Mouse (Mus musculus): ENCODE results near the gene Adamts6. TPM values are rescaled to one million over a fixed set of nuclear protein-coding genes. Genes with fewer than 3 reads are reported as not detected.

The Adamts6 gene
- polyA plus RNA-seq, 1 experiment from 2014 or later = 4.8 TPM

- H3K9ac ChIP-seq (ENCODE audit: low read depth, low read length) = no peak overlapping the region
- no peaks in the 10 kb centered on the region for H3K27me3 ChIP-seq (ENCODE audit: control insufficient read depth, insufficient read depth, low read length)
- H3K4me2 ChIP-seq (replicated peaks; ENCODE audit: low read depth, low read length) = no peak overlapping the region
- no peak overlapping the region for H3K4me3 ChIP-seq (ENCODE audit: low read length)
- no peaks in the 10 kb centered on the region for H3K9me3 ChIP-seq (ENCODE audit: control insufficient read depth, low read length)
- no peaks in the 10 kb centered on the region for H3K4me1 ChIP-seq (ENCODE audit: control insufficient read depth, insufficient read depth, low read length)
- ATAC-seq (ENCODE audit: low FRiP score, low TSS enrichment) = no peak
- 75% methylated on average over 6 of the region's 6 CpGs for WGBS
- H3K36me3 ChIP-seq (ENCODE audit: control insufficient read depth, insufficient read depth, low read length) = no peaks in the 10 kb centered on the region
- H3K27ac ChIP-seq (ENCODE audit: low read depth, low read length) = no peak overlapping the region
These were observed 218.7 kb downstream of the Adamts6 start for GRCm38 (mm10) chr13:104506165-104506875.

GRCm38 (mm10) chr13:104507671-104508070 is 220.0 kb downstream of the Adamts6 start:
- no peak for ATAC-seq (ENCODE audit: low FRiP score, low TSS enrichment)
- H3K27me3 ChIP-seq (ENCODE audit: control insufficient read depth, insufficient read depth, low read length) = no peaks in the 10 kb centered on the region
- no peak overlapping the region for H3K4me2 ChIP-seq (replicated peaks; ENCODE audit: low read depth, low read length)
- H3K36me3 ChIP-seq (ENCODE audit: control insufficient read depth, insufficient read depth, low read length) = no peaks in the 10 kb centered on the region
- no peak overlapping the region for H3K9ac ChIP-seq (ENCODE audit: low read depth, low read length)
- 92% methylated on average over 6 of the region's 6 CpGs for WGBS
- H3K4me3 ChIP-seq (ENCODE audit: low read length) = no peak overlapping the region
- H3K4me1 ChIP-seq (ENCODE audit: control insufficient read depth, insufficient read depth, low read length) = no peaks in the 10 kb centered on the region
- no peaks in the 10 kb centered on the region for H3K9me3 ChIP-seq (ENCODE audit: control insufficient read depth, low read length)
- H3K27ac ChIP-seq (ENCODE audit: low read depth, low read length) = no peak overlapping the region

GRCm38 (mm10) chr13:104509561-104510493 is 222.2 kb downstream of the Adamts6 start:
- H3K4me1 ChIP-seq (ENCODE audit: control insufficient read depth, insufficient read depth, low read length) = no peaks in the 10 kb centered on the region
- H3K36me3 ChIP-seq (ENCODE audit: control insufficient read depth, insufficient read depth, low read length) = no peaks in the 10 kb centered on the region
- H3K27me3 ChIP-seq (ENCODE audit: control insufficient read depth, insufficient read depth, low read length) = no peaks in the 10 kb centered on the region
- no peak overlapping the region for H3K4me3 ChIP-seq (ENCODE audit: low read length)
- no peak overlapping the region for H3K9ac ChIP-seq (ENCODE audit: low read depth, low read length)
- no peaks in the 10 kb centered on the region for H3K9me3 ChIP-seq (ENCODE audit: control insufficient read depth, low read length)
- no peak for ATAC-seq (ENCODE audit: low FRiP score, low TSS enrichment)
- no peak overlapping the region for H3K27ac ChIP-seq (ENCODE audit: low read depth, low read length)
- H3K4me2 ChIP-seq (replicated peaks; ENCODE audit: low read depth, low read length) = no peak overlapping the region
- WGBS = 84% methylated on average over 26 of the region's 26 CpGs

GRCm38 (mm10) chr13:104510766-104511165 is 223.1 kb downstream of the Adamts6 start:
- Histone ChIP-seq H3K4me2 (replicated peaks; ENCODE audit: low read depth, low read length) (no peak overlapping the region), H3K36me3 (ENCODE audit: control insufficient read depth, insufficient read depth, low read length) (no peaks in the 10 kb centered on the region), H3K27me3 (ENCODE audit: control insufficient read depth, insufficient read depth, low read length) (no peaks in the 10 kb centered on the region), H3K27ac (ENCODE audit: low read depth, low read length) (no peak overlapping the region), H3K4me1 (ENCODE audit: control insufficient read depth, insufficient read depth, low read length) (no peaks in the 10 kb centered on the region), H3K9me3 (ENCODE audit: control insufficient read depth, low read length) (no peaks in the 10 kb centered on the region), H3K9ac (ENCODE audit: low read depth, low read length) (no peak overlapping the region), H3K4me3 (ENCODE audit: low read length) (no peak overlapping the region)
- ATAC-seq (ENCODE audit: low FRiP score, low TSS enrichment) = no peak
- 83% methylated on average over 5 of the region's 5 CpGs for WGBS

GRCm38 (mm10) chr13:104515054-104515453 is 227.4 kb downstream of the Adamts6 start:
- Histone ChIP-seq H3K36me3 (ENCODE audit: control insufficient read depth, insufficient read depth, low read length) (no peaks in the 10 kb centered on the region), H3K4me2 (replicated peaks; ENCODE audit: low read depth, low read length) (no peak overlapping the region), H3K4me3 (ENCODE audit: low read length) (no peak overlapping the region), H3K4me1 (ENCODE audit: control insufficient read depth, insufficient read depth, low read length) (peaks cover 16% of the 10 kb centered on the region; the same call in 1 of the 2 replicates), H3K9me3 (ENCODE audit: control insufficient read depth, low read length) (no peaks in the 10 kb centered on the region), H3K27me3 (ENCODE audit: control insufficient read depth, insufficient read depth, low read length) (no peaks in the 10 kb centered on the region), H3K27ac (ENCODE audit: low read depth, low read length) (no peak overlapping the region), H3K9ac (ENCODE audit: low read depth, low read length) (no peak overlapping the region)
- WGBS = 92% methylated on average over 1 of the region's 1 CpGs
- ATAC-seq (ENCODE audit: low FRiP score, low TSS enrichment) = no peak

GRCm38 (mm10) chr13:104516146-104516545 is 228.5 kb downstream of the Adamts6 start:
- WGBS = 47% methylated on average over 4 of the region's 4 CpGs

GRCm38 (mm10) chr13:104516766-104517364 is 229.2 kb downstream of the Adamts6 start:
- Histone ChIP-seq H3K36me3 (ENCODE audit: control insufficient read depth, insufficient read depth, low read length) (no peaks in the 10 kb centered on the region), H3K4me3 (ENCODE audit: low read length) (no peak overlapping the region), H3K9ac (ENCODE audit: low read depth, low read length) (no peak overlapping the region), H3K4me2 (replicated peaks; ENCODE audit: low read depth, low read length) (no peak overlapping the region), H3K4me1 (ENCODE audit: control insufficient read depth, insufficient read depth, low read length) (peaks cover 16% of the 10 kb centered on the region; the same call in 1 of the 2 replicates), H3K9me3 (ENCODE audit: control insufficient read depth, low read length) (no peaks in the 10 kb centered on the region), H3K27me3 (ENCODE audit: control insufficient read depth, insufficient read depth, low read length) (no peaks in the 10 kb centered on the region), H3K27ac (ENCODE audit: low read depth, low read length) (no peak overlapping the region)
- ATAC-seq (ENCODE audit: low FRiP score, low TSS enrichment) = no peak
- WGBS = 31% methylated on average over 7 of the region's 7 CpGs

More at GRCm38 (mm10) chr13:104516146-104516545, 228.5 kb downstream of the Adamts6 start:
- no peaks in the 10 kb centered on the region for H3K9me3 ChIP-seq (ENCODE audit: control insufficient read depth, low read length)
- no peak overlapping the region for H3K4me2 ChIP-seq (replicated peaks; ENCODE audit: low read depth, low read length)
- no peak overlapping the region for H3K27ac ChIP-seq (ENCODE audit: low read depth, low read length)
- H3K4me3 ChIP-seq (ENCODE audit: low read length) = no peak overlapping the region
- H3K27me3 ChIP-seq (ENCODE audit: control insufficient read depth, insufficient read depth, low read length) = no peaks in the 10 kb centered on the region
- no peak for ATAC-seq (ENCODE audit: low FRiP score, low TSS enrichment)
- H3K4me1 ChIP-seq (ENCODE audit: control insufficient read depth, insufficient read depth, low read length) = peaks cover 16% of the 10 kb centered on the region; the same call in 1 of the 2 replicates
- H3K36me3 ChIP-seq (ENCODE audit: control insufficient read depth, insufficient read depth, low read length) = no peaks in the 10 kb centered on the region
- no peak overlapping the region for H3K9ac ChIP-seq (ENCODE audit: low read depth, low read length)

- H3K9ac ChIP-seq (ENCODE audit: low read depth, low read length) = peak overlapping the region; percentile 53
- no peaks in the 10 kb centered on the region for H3K36me3 ChIP-seq (ENCODE audit: control insufficient read depth, insufficient read depth, low read length)
- peak overlapping the region; percentile 84 for H3K27ac ChIP-seq (ENCODE audit: low read depth, low read length)
- no peaks in the 10 kb centered on the region for H3K27me3 ChIP-seq (ENCODE audit: control insufficient read depth, insufficient read depth, low read length)
- H3K9me3 ChIP-seq (ENCODE audit: control insufficient read depth, low read length) = no peaks in the 10 kb centered on the region
- 39% methylated on average over 15 of the region's 15 CpGs for WGBS
- peak overlapping the region; percentile 43 for H3K4me2 ChIP-seq (replicated peaks; ENCODE audit: low read depth, low read length)
- ATAC-seq (ENCODE audit: low FRiP score, low TSS enrichment) = peak; percentile 77; the same call in 1 of the 2 replicates
- peaks cover 16% of the 10 kb centered on the region; the same call in 1 of the 2 replicates for H3K4me1 ChIP-seq (ENCODE audit: control insufficient read depth, insufficient read depth, low read length)
- H3K4me3 ChIP-seq (ENCODE audit: low read length) = peak overlapping the region; percentile 21
These were observed 230.1 kb downstream of the Adamts6 start for GRCm38 (mm10) chr13:104517638-104518311.

Measured in kidney, embryonic 14.5 days (tissue).